Mouse (Mus musculus): Measurements from ENCODE around the gene Prdx6.
A peak's percentile ranks its signal among the peaks of the same experiment; 100 is the strongest.

DNA sequence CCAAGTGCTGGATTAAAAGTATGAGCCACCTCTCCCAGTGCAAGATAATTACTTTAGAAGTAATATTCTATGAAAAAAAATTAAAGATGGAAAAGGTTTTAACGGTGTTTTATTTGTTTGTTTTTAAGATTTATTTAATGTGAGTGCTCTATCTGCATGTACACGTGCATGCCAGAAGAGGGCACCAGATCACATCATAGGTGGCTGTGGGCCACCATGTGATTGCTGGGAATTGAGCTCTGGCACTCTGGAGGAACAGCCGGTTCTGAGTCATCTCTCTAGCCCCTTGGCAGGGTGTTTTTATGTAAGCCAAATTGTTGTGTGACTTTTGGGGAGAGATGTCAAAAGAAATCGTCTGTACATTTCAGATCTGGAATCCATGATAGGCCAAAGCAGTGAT, 36.6 kb downstream of the Prdx6 start:
- TF ChIP-seq POLR2A (IDR thresholded peaks at IDR 0.05; ENCODE audit: insufficient read length, low read depth): no peak
- TF ChIP-seq USF1 (IDR thresholded peaks at IDR 0.05; ENCODE audit: low read depth): peak; percentile 40
- TF ChIP-seq POLR2AphosphoS2 (IDR thresholded peaks at IDR 0.05; ENCODE audit: insufficient read length, low read depth): no peak
- no peak for TF ChIP-seq E2F4 (IDR thresholded peaks at IDR 0.05; ENCODE audit: insufficient read depth)
- no peak for TF ChIP-seq MAX (IDR thresholded peaks at IDR 0.05; ENCODE audit: low read depth)
- TF ChIP-seq CEBPB (IDR thresholded peaks at IDR 0.05; ENCODE audit: insufficient read depth, poor library complexity, severe bottlenecking): no peak
- TF ChIP-seq TCF3 (IDR thresholded peaks at IDR 0.05; ENCODE audit: insufficient read length, low read depth): no peak

Measured in myocyte (in vitro differentiated cells).